Mouse (Mus musculus) erythroblast, embryonic 14.5 days (primary cell): ENCODE data around the gene Myof.

Experiments used
- GATA1 ChIP-seq: IDR thresholded peaks from 2 replicates; pipeline ENCODE4 v1.6.1; 2012; ENCODE audit warnings: low read length, inconsistent platforms, mixed read lengths
- TAL1 ChIP-seq: IDR thresholded peaks from 3 replicates; pipeline ENCODE4 v1.6.1; 2012; ENCODE audit warnings: low read length, inconsistent platforms, mixed read lengths

- TF ChIP-seq GATA1 (no peak), TAL1 (no peak)
Observed at GRCm38 (mm10) chr19:38029871-38030270, 13.5 kb downstream of the Myof start.
